In the genomic region with DNA sequence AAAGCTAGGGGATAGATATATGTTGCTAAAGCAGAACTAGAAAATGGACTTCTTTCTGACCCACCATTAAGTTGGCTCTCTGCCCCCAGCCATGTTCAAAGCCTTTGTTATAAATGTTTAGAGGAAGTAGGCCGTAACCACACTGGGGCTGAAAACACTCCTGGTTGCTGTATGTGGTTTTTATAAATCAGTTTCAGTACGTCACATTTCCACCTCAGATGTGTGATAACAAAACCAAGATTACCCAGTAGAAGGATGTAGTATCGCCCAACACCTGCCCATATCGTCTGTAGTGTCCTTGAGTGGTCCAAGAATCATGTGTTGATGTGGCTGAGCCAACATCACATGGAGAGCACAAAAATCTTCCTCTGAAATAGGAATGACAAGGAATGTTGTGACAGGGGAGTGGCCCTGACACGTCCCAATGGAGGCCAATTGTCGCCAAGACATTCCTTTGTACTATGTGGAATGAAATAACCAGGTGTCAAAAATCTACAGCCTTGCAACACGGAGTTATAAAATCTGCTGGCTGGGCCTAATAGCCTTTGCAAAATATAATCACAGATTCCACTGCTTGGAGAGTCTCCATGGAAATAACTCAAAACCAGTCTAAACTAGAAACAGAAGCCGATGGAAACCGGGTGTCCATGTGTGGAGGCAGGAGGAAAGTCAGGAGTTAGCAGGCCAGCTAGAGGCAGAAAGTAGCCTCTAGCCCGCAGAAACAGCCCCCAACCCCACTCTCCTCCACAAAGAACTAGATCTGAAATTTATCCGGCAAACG, we compare ENCODE assay signal across 10 mouse cellular contexts. TPM values are rescaled to one million over a fixed set of nuclear protein-coding genes. Genes with fewer than 3 reads are reported as not detected.
A peak's percentile ranks its signal among the peaks of the same experiment; 100 is the strongest.
DNase-seq lines count a peak whose midpoint lies in the region; ATAC-seq and TF ChIP-seq lines count a peak whose summit lies in the region.
"Had no signal": no experiment of that assay in that cellular context is flagged by ENCODE, and none has a peak within 500 bp of the region (broad histone marks: within the 10 kb centered on the region; RNA-seq: fewer than 3 reads in every experiment).

No protein-coding gene starts in this region.

- no peak for TF ChIP-seq POLR2A in CH12.LX (IDR thresholded peaks at IDR 0.05; ENCODE audit: low read depth, low read length)

- TF ChIP-seq CTCF in layer of hippocampus, adult 2 months (conservative IDR thresholded peaks at IDR 0.05) = no peak
- TF ChIP-seq CTCF in CH12.LX (conservative IDR thresholded peaks at IDR 0.05 in 1 of 2, IDR thresholded peaks at IDR 0.05 in 1 of 2; ENCODE audit: low read depth in 2 of 2, low read length in 2 of 2) = no peak

- peaks cover 0 to 4% of the 10 kb centered on the region in 2 experiments for H3K36me3 ChIP-seq in CH12.LX (replicated peaks in 1 of 2; ENCODE audit: control insufficient read depth in 1 of 2, insufficient read depth in 1 of 2, low read length in 1 of 2)
- H3K36me3 ChIP-seq in embryonic facial prominence, embryonic 14.5 days (ENCODE audit: control insufficient read depth, insufficient read depth, low read length) = no peaks in the 10 kb centered on the region
- no peaks in the 10 kb centered on the region for H3K36me3 ChIP-seq in forebrain, embryonic 13.5 days (ENCODE audit: poor library complexity, severe bottlenecking)
- H3K36me3 ChIP-seq in midbrain, embryonic 15.5 days (replicated peaks) = no peaks in the 10 kb centered on the region

- dilution Hi-C loops in CH12.LX (cut with MboI; ENCODE audit: extremely low pct_ligation_motif_present, extremely low pct_unique_long_range_greater_than_20kb, low sequenced_read_pairs) = no loop called here

- no peaks in the 10 kb centered on the region for H3K79me2 ChIP-seq in CH12.LX (replicated peaks; ENCODE audit: control insufficient read depth, extremely low read depth, insufficient read depth, poor library complexity, severe bottlenecking)

- 43% methylated on average over 12 of the region's 12 CpGs for whole genome bisulfite sequencing in embryonic facial prominence, embryonic 14.5 days
- 83% methylated on average over 12 of the region's 12 CpGs for WGBS in forebrain, embryonic 13.5 days
- 83% methylated on average over 12 of the region's 12 CpGs for WGBS in midbrain, embryonic 15.5 days

- no peak overlapping the region for H3K4me3 ChIP-seq in layer of hippocampus, adult 2 months
- no peak overlapping the region for H3K4me3 ChIP-seq in CH12.LX (replicated peaks in 1 of 3; ENCODE audit: low read depth in 2 of 3, low read length in 2 of 3, poor library complexity in 1 of 3)
- no peak overlapping the region for H3K4me3 ChIP-seq in embryonic facial prominence, embryonic 14.5 days (ENCODE audit: low read depth, low read length)
- H3K4me3 ChIP-seq in forebrain, embryonic 13.5 days = no peak overlapping the region
- H3K4me3 ChIP-seq in midbrain, embryonic 15.5 days = no peak overlapping the region

- H3K4me1 ChIP-seq in CH12.LX (ENCODE audit: control insufficient read depth in 1 of 2, insufficient read depth in 2 of 2) = peaks cover 40 to 84% of the 10 kb centered on the region in 2 experiments
- peaks cover 28% of the 10 kb centered on the region for H3K4me1 ChIP-seq in embryonic facial prominence, embryonic 14.5 days (ENCODE audit: control insufficient read depth, insufficient read depth, low read length)
- H3K4me1 ChIP-seq in forebrain, embryonic 13.5 days = no peaks in the 10 kb centered on the region
- no peaks in the 10 kb centered on the region for H3K4me1 ChIP-seq in midbrain, embryonic 15.5 days

- H3K27ac ChIP-seq in layer of hippocampus, adult 2 months = peak overlapping the region; percentile 71
- H3K27ac ChIP-seq in CH12.LX (ENCODE audit: insufficient read depth, low read depth) = no peak overlapping the region
- H3K27ac ChIP-seq in embryonic facial prominence, embryonic 14.5 days (replicated peaks; ENCODE audit: low read depth, low read length) = peak overlapping the region; percentile 87
- no peak overlapping the region for H3K27ac ChIP-seq in forebrain, embryonic 13.5 days
- H3K27ac ChIP-seq in midbrain, embryonic 15.5 days = no peak overlapping the region

- H3K4me2 ChIP-seq in CH12.LX (ENCODE audit: insufficient read depth, low read depth, poor library complexity, severe bottlenecking) = no peak overlapping the region
- H3K4me2 ChIP-seq in embryonic facial prominence, embryonic 14.5 days (ENCODE audit: low read depth, low read length) = peak overlapping the region; percentile 21; the same call in 1 of the 2 replicates
- no peak overlapping the region for H3K4me2 ChIP-seq in forebrain, embryonic 13.5 days
- no peak overlapping the region for H3K4me2 ChIP-seq in midbrain, embryonic 15.5 days

- peak; percentile 96 for TF ChIP-seq EP300 in CH12.LX (IDR thresholded peaks at IDR 0.05; ENCODE audit: low read length)

- in situ Hi-C loops in CH12.LX (cut with MboI; ENCODE audit: low pct_ligation_motif_present, low pct_unique_long_range_greater_than_20kb, low sequenced_read_pairs) = no loop called here

- H3K27me3 ChIP-seq in CH12.LX (replicated peaks) = no peaks in the 10 kb centered on the region
- no peaks in the 10 kb centered on the region for H3K27me3 ChIP-seq in embryonic facial prominence, embryonic 14.5 days (replicated peaks; ENCODE audit: control insufficient read depth, insufficient read depth, low read length)
- no peaks in the 10 kb centered on the region for H3K27me3 ChIP-seq in forebrain, embryonic 13.5 days
- H3K27me3 ChIP-seq in midbrain, embryonic 15.5 days (replicated peaks) = no peaks in the 10 kb centered on the region

- no peak; the same call in 1 of the 2 replicates for TF ChIP-seq RAD21 in CH12.LX (IDR thresholded peaks at IDR 0.05; ENCODE audit: low read depth, low read length)

- no peak for DNase-seq in layer of hippocampus, adult 2 months (ENCODE audit: low spot score in 2 of 2)
- DNase-seq in layer of hippocampus, adult 8-10 months (ENCODE audit: low spot score in 2 of 2) = no peak
- peak; percentile 91 for DNase-seq in CH12.LX (ENCODE audit: extremely low read depth)
- peak; percentile 82 for DNase-seq in embryonic facial prominence, embryonic 14.5 days (ENCODE audit: low spot score)
- DNase-seq in naive thymus-derived CD4-positive, alpha-beta T cell, adult 2 months (ENCODE audit: low read depth) = peak; percentile 87
- no peak for DNase-seq in frontal cortex, postnatal 25 days (ENCODE audit: low spot score in 2 of 2)
- DNase-seq: cerebellum, adult 18-20 months had no signal

- ATAC-seq in embryonic facial prominence, embryonic 14.5 days (ENCODE audit: low read depth) = peak; percentile 71
- ATAC-seq in forebrain, embryonic 13.5 days = no peak
- no peak for ATAC-seq in midbrain, embryonic 15.5 days (replicated peaks)
- ATAC-seq: forebrain, embryonic 14.5 days had no signal

- H3K9me3 ChIP-seq in CH12.LX (replicated peaks; ENCODE audit: low read length) = no peaks in the 10 kb centered on the region
- no peaks in the 10 kb centered on the region for H3K9me3 ChIP-seq in embryonic facial prominence, embryonic 14.5 days (ENCODE audit: control insufficient read depth, low read length)
- H3K9me3 ChIP-seq in forebrain, embryonic 13.5 days (replicated peaks) = no peaks in the 10 kb centered on the region
- H3K9me3 ChIP-seq in midbrain, embryonic 15.5 days = no peaks in the 10 kb centered on the region

- H3K9ac ChIP-seq in CH12.LX (ENCODE audit: insufficient read depth, low read depth) = no peak overlapping the region
- H3K9ac ChIP-seq in embryonic facial prominence, embryonic 14.5 days (ENCODE audit: low read depth, low read length) = 0 out of 2 replicates have a peak overlapping the region, but pooled peaks have one; percentile 4
- no peak overlapping the region for H3K9ac ChIP-seq in forebrain, embryonic 13.5 days
- H3K9ac ChIP-seq in midbrain, embryonic 15.5 days = no peak overlapping the region

TF ChIP-seq in CH12.LX, 34 proteins besides CTCF, POLR2A, EP300 and RAD21 (continues in another document):
- TF ChIP-seq NRF1 (IDR thresholded peaks at IDR 0.05; ENCODE audit: low read depth, low read length) = no peak
- no peak for TF ChIP-seq MXI1 (IDR thresholded peaks at IDR 0.05; ENCODE audit: low read depth, low read length)
- peak; percentile 11; the same call in 1 of the 2 replicates for TF ChIP-seq GABPA (IDR thresholded peaks at IDR 0.05; ENCODE audit: insufficient replicate concordance, low read depth, low read length)
- TF ChIP-seq CHD1 (IDR thresholded peaks at IDR 0.05; ENCODE audit: low read depth, low read length) = 0 out of 2 replicates have a peak, but pooled peaks have one; percentile 25
- no peak for TF ChIP-seq TBP (conservative IDR thresholded peaks at IDR 0.05; ENCODE audit: low read depth, low read length)
- peak; percentile 77; the same call in 1 of the 2 replicates for TF ChIP-seq SIN3A (IDR thresholded peaks at IDR 0.05; ENCODE audit: low read length)
- TF ChIP-seq MYC (IDR thresholded peaks at IDR 0.05; ENCODE audit: low read depth, low read length) = peak; percentile 81
- TF ChIP-seq MAZ (IDR thresholded peaks at IDR 0.05; ENCODE audit: low read depth, low read length) = peak; percentile 77; the same call in 1 of the 2 replicates
- peak; percentile 89 for TF ChIP-seq BHLHE40 (IDR thresholded peaks at IDR 0.05; ENCODE audit: low read depth, low read length)
- TF ChIP-seq MAFK (IDR thresholded peaks at IDR 0.05; ENCODE audit: insufficient replicate concordance, low read length) = peak; percentile 87
- no peak for TF ChIP-seq ZMIZ1 (IDR thresholded peaks at IDR 0.05; ENCODE audit: low read depth, low read length)
- TF ChIP-seq ZC3H11A (IDR thresholded peaks at IDR 0.05; ENCODE audit: low read depth, low read length) = no peak
- peak; percentile 45; the same call in 1 of the 2 replicates for TF ChIP-seq MAX (IDR thresholded peaks at IDR 0.05; ENCODE audit: low read length)
- TF ChIP-seq ZNF384 (IDR thresholded peaks at IDR 0.05; ENCODE audit: low read depth, low read length) = peak; percentile 40; the same call in 1 of the 2 replicates
- TF ChIP-seq ZKSCAN1 (IDR thresholded peaks at IDR 0.05; ENCODE audit: borderline replicate concordance, low read depth, low read length) = no peak
- no peak for TF ChIP-seq UBTF (IDR thresholded peaks at IDR 0.05; ENCODE audit: low read depth, low read length)
- TF ChIP-seq KAT2A (IDR thresholded peaks at IDR 0.05; ENCODE audit: insufficient replicate concordance, low read length) = no peak
- TF ChIP-seq POLR2AphosphoS2 (IDR thresholded peaks at IDR 0.05; ENCODE audit: low read depth, low read length) = peak; percentile 45; the same call in 1 of the 2 replicates

RNA-seq across cellular contexts. Expression of a gene that starts 36.6 kb away (rescaled TPM):
- 10 to 100 TPM; 15.6 to 16.1 TPM for total RNA-seq in layer of hippocampus, adult 2 months (2021)
- total RNA-seq in layer of hippocampus, adult 8-10 months (2022) = 10 to 100 TPM; 15.0 to 16.8 (median 15.5) TPM
- total RNA-seq in CH12.LX (2012; rRNA removed) = 17.1 TPM in 2 replicates
- 16.3 and 17.0 TPM in 2 replicates for total RNA-seq in CH12.LX (2014; rRNA removed)
- 26.3 and 29.7 TPM in 2 replicates for polyA plus RNA-seq in CH12.LX (2012; ENCODE audit: insufficient read length, low read depth)
- polyA plus RNA-seq in embryonic facial prominence, embryonic 14.5 days (2014; fragmentation: Nextera tagmentation; extraction: Ambion mirVana) = 37.5 and 40.9 TPM in 2 replicates
- 5.7 and 6.7 TPM in 2 replicates for polyA plus RNA-seq in forebrain, embryonic 13.5 days (2015; fragmentation: Nextera tagmentation; extraction: Ambion mirVana)
- 6.9 and 7.9 TPM in 2 replicates for polyA plus RNA-seq in midbrain, embryonic 15.5 days (2015; fragmentation: Nextera tagmentation; extraction: Ambion mirVana)

Comparison
In these comparisons a context has a peak if more than half of its experiments do, and no peak if none do; other contexts are left out.
1. DNase-seq: peak in CH12.LX (single experiment), embryonic facial prominence, embryonic 14.5 days (single experiment) and naive thymus-derived CD4-positive, alpha-beta T cell, adult 2 months (single experiment); none in layer of hippocampus, adult 2 months (0 of 2), layer of hippocampus, adult 8-10 months (0 of 2) and frontal cortex, postnatal 25 days (0 of 2).
2. H3K27ac ChIP-seq: peak in layer of hippocampus, adult 2 months (single experiment) and embryonic facial prominence, embryonic 14.5 days (single experiment); none in CH12.LX (single experiment), forebrain, embryonic 13.5 days (single experiment) and midbrain, embryonic 15.5 days (single experiment).